Mouse (Mus musculus) mouse embryonic stem cell (cell line): ENCODE results near the gene Apobec1.
"Not testable (repeated sequence)": the region's sequence is repeated elsewhere in the genome, so short reads cannot be mapped to it uniquely, and the experiment has no call there.

Experiments used
- in situ Hi-C, 2 experiments: fragments of 300-500 bp; cut with MboI; formaldehyde crosslinking; loops; 1 replicate in 1 of 2; 3 replicates in 1 of 2; pipeline ENCODE4 v1.14.3; 2019 to 2020; ENCODE audit warnings: low sequenced_read_pairs in 2 of 2, low pct_unique_long_range_greater_than_20kb in 1 of 2, mixed read lengths in 1 of 2; ENCODE audit not compliant: unreplicated experiment in 1 of 2

Apobec1 gene

DNA sequence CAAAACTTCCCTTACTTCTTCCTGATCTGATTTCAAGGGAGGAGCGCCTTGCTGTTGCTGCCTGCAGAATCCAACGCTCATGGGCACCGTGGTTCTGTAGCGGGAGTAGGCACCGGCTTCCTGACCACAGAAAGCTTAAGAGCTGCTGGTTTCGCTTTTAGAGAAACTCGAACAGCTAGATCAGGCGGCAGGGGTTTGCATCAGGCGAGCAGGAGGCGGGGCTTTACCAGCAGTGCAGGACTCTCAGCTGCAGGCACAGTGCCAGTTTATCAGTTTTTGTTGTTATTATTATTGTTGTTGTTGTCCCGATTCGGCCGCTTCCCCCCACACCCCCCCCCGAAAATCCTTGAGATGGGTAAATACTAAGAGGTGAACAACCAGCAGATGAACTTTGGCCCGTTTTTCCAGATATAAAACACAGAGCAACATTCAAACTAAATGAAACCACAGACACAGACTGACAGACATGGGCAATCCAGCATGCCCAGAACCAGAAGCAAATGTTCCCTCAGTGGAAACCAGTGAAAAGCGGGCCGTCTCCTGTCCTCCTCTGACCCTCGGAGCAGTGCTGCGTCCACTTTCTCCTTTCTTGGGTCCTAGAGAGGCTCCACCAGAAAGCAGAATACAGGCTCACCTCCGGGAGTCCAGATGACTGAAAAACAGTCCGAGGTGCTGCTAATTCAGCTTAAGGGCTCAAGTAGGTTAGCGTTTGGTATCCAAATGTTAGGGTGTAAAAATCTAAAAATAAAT is at the start of gene Apobec1:
Gene Apobec1, minus strand, starts transcription at position 203 of the 750 bp plus-strand sequence.
- in situ Hi-C loops = no loop called here

DNA sequence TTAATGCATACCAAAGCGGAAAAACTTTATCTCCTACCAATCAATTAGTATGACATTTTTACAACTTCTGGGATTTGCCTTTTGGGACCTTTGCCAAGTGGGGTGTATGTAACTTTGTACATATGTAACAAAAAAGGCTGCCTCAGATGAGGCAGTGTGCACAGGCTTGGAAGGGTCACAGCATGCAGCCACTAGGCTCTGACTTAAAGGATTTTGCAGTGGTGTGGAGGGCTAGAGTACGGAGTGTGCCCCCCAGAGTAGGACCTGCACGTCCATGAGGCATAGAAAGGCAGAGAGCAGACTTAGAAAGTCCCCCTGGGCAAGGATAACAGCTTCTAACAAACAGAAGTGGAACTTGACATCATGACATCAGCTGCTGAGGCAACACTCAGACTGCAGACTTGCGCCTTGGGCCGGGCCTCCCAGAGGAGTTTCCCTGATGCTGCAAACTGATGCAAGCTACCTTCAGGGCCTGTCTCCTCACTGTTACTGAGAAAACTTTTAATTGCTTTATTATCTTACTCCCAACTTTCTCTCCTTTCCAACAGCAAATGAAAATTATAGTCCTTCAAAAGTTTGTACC is 48.2 kb upstream of the Apobec1 start:
- in situ Hi-C loops = no loop called here

DNA sequence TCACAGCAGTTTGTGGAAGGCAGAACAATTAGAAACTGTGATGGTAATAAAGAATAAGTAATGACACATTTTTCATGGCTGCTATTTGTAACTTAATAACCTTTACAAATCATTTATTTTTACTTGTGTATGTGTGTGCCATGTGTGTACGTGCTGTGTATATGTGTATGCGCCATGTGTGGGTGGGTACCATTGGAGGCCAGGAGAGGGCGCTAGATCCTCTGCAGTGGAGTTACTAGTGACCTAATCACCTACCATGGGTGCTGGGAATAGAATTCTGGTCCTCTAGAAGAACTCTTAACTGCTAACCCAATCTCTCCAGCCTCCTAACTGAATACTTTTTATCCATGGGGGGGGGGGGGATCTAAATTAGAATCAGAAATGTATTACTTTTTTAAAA is 47.7 kb upstream of the Apobec1 start:
- in situ Hi-C loops = no loop called here

DNA sequence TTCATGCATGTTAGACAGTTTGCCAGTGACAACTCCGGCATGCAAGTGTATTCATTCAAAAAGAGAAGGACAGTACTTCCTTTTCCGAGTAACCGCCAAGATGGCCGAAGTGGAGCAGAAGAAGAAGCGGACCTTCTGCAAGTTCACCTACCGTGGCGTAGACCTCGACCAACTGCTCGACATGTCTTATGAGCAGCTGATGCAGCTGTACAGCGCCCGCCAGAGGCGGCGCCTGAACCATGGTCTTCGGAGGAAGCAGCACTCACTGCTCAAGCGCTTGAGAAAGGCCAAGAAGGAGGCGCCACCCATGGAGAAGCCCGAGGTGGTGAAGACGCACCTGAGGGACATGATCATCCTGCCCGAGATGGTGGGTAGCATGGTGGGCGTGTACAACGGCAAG is 42.0 kb upstream of the Apobec1 start:
- in situ Hi-C loops = not testable (repeated sequence)

DNA sequence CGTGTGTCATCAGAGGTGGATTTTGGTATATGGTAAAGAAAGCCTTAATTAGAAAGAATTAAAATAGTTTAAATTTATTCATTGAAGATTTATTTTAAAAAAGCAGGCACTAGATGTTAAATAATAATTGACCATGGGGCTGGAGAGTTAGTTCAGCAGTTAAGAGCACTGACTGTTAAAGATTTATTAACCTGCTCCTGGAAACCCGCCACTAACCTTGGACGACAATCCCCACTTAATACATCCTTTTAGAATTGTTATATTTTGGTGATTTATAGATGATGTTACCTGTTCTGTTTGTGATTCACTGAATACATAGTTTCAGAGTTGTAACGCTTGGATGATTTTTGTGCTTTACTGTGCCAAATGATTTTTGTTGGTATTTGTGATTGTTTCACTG is 35.3 kb upstream of the Apobec1 start:
- in situ Hi-C loops = not testable (repeated sequence)

DNA sequence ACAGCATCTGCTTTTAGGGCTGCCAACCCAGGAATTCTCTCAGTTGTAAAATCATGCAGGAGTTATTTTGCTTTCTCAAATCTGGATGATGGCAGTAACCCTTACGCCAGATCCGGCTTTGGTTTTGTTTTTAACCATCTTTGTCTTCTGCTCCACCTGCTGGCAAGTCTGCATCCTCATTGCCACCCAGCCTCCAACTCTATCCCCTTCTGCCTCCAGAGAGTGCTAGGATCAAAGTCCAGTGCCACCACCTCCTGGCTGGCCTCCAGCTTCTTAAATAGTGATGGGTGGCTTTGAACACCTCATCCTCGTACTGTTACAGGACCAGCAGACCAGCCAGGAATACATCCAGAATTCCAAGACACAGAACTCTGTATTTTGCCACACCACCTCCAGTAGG is 34.4 kb upstream of the Apobec1 start:
- in situ Hi-C loops = no loop called here

DNA sequence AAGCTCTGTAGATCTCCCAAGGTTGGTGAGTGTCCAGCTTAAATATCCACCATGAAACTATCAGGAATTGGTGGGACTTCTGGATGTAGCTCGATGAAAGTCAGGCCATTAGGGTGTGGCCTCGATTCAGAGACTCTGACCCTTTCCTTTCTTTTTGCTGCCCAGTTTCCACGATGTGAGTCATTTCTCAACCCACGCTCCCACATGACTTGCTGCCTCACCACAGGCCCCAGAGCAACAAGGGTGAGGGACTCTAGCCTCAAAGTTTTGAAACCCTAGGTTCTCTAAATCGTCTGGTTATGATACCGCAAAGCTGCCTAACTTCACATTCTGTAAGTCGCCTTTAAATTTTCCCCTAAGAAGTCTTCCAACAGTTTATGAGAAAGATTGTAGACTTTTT is 33.1 kb upstream of the Apobec1 start:
- in situ Hi-C loops = no loop called here

DNA sequence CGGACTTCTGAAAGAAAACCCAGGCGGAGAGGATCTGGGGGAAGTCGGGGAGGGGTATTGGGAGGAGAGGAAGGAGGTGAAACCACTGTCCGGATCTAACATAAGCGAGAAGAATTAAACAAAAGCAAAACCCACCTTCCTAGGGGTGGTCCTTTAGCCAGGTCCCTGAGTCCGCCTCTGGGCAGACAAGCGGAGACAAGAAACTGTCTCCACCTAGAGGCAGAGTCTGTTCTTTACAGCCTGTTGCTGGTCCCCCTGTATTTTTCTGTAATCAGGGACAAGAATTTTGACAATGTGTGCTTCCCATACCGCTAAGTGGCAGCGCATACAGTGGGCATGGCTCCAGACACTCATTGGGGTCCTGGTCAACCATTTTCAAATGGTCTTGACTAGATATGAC is 31.2 kb upstream of the Apobec1 start:
- in situ Hi-C loops = loop anchor here in 1 of 2 experiments (5.0 kb wide), 1 partner anchor 71 kb away; no protein-coding TSS in a partner anchor

DNA sequence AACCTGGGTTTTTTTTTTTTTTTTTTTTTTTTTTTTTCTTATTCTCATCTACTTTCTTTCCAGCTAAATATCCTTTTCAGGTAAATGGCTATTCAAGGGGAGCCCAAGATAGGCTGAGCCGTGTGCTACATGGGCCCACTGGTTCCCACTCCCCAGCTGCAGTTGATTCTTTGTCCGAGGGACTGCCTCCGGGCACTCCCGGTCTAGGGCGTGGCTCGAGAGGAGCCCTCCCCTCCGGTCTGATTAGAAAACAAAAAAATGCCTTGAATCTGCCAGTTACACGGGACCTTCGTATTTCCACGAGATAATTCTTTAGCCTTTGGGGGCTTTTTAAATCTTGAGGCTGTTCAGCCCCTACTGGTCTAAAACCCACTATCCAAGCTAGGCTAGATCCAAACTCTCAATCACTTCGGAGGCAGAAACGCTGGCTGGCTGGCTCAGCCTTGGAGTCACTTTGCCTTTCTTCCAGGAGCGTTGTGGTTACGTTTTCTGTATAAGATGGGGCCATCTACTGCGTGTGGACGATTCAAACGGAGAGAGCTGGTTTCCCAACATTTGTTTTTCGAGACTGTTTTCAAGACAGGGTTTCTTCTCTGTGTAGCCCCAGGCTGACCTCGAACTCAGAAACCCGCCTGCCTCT is 25.3 kb upstream of the Apobec1 start:
- in situ Hi-C loops = no loop called here

DNA sequence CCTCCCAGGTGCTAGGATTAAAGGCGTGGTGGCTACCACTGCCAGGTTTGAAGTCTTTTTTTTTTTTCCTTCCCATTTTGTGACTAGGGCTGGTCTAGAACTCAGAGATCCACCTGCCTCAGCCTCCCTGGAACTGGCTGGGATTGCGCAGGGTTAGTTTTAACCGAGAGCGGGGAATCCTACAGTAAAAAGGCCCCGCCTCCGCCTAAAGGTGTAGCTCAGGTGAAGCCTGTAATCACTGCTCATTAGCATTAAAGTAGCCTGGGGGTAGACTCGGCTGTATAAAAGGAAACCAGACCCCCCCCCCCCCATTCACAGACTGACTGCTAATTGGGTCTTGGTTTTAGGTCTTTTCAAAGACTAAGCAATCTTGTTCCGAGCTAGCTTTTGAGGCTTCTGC is 23.9 kb upstream of the Apobec1 start, which contains the start of gene Dppa3:
Gene Dppa3, plus strand, starts transcription at position 301 of the 400 bp plus-strand sequence.
- in situ Hi-C loops = no loop called here

DNA sequence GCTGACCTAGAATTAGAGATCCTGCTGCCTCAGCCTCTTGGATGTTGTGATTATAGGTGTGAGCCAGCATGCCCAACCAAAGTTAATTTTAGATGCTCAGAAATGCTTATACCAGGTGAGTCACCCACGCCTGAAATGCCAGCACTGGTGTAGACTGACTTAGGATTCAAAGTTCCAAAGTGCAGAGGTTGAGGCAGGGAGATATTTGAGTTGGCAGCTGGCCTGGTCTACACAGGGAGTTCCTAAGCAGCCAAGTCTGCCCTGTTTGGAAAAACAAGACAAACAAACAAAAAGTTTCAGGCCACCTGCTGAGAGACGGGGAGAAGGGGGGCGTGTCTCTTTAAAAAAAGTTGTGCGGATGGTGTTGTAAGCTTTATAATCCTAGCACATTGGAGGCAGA is 22.9 kb upstream of the Apobec1 start:
- in situ Hi-C loops = no loop called here

DNA sequence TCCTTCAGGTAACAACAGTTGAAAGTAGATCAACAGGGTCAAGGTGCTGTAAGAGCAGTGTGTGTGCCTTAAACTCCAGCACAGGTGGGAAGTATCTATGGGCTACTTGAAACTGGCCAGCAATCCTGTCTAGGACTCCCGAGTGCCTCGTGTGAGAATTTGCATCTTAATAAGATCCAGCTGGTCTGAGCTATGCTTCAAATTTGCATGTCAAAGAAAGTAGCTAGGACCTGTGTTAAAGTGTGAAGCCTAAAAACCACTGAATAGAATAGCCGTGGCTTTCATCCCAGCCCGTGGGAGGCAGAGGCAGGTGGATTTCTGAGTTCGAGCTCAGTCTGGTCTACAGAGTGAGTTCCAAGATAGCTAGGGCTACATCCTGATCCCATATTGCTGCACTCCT is 22.2 kb upstream of the Apobec1 start:
- in situ Hi-C loops = no loop called here

DNA sequence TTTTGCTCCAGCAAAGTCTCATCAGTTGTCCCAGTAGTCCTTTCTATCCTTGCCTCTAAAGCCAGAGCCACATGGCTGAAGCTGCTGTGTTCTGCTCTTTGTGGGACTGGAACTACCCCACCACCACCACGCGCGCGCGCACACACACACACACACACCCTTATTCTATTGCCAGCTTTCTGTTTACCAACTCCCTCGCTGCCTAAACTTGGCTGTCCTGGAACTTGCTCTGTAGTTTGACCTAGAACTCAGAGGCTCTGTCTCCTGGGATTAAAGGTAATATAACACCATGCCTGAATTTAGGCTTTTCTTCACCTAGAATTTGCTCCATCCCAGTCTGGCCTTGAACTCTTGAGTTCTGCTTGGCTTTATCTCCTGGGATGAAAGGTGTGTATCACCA is 18.8 kb upstream of the Apobec1 start:
- in situ Hi-C loops = no loop called here

DNA sequence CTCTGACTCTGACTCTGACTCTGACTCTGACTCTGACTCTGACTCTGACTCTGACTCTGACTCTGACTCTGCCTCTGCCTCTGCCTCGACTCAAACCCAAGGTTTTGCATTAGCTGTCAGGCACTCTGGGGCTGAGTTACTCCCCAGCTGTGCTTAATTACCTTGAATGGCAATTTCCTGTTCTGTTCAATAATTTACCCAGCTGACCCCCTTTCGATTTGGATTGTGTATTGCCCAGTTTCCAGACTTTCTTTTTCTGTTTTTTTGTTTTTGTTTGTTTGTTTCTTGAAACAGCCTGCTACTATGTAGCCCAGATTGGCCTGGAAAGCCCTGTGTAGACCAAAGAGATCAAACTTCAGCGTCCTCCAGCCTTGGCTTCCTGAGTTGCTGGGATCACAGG is 13.8 kb upstream of the Apobec1 start:
- in situ Hi-C loops = no loop called here

DNA sequence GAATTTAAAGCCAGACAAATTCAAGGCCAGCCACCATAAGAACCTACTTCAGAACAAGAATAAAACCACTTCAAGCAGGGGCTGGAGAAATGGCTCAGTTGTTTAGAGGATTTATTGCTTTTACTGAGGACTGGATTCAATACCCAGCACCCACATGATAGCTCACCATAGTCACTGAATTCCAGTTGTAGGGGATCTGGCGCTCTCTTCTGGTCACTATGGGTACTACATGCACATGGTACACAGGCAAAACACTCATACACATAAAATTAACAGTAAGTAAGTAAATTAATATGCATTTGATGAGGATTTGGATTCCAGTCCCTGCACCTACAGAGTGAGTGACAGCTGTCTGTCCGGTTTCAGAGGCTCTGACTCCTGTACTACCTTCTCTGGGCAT is 11.8 kb upstream of the Apobec1 start:
- in situ Hi-C loops = no loop called here

DNA sequence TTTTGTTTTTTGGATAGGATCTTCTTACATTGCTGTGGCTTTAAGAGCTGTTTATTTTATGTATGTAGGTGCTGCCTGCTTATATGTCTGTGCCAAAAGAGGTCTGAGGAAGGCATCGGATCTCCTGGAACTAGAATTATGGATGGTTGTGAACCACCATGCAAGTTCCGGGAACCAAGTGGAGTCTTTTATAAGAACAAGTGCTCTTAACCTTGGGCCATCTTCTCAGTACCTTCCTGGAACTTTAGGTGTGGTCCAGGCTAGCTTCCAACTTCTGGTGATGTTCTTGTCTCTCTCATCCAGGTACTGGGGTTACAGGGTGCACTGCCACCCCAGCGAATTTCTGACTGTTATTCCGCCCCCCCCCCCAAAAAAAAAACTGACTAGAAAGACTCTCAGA is 10.2 kb upstream of the Apobec1 start:
- in situ Hi-C loops = no loop called here

DNA sequence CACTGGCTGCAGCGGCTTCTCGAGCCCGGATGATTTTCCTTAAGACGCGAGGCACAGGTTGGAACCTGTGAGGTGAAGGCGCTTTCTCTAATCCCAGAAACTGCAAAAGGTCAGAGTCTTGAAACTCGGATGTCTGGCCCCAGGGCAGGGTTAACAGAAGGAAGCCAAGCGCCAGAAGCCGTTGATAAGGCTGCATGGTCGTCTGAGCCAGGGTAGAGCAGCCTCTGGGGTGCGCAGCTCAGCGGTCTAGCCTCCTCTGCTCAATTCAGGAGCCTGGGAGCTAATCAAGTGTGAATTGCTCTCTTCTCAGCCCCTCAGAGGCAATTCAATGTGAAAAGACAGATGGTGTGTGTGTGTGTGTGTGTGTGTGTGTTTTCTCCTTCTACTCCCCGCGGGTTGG is 7.5 kb upstream of the Apobec1 start, which contains the start of gene Gdf3:
Gene Gdf3, minus strand, starts transcription at position 317 of the 400 bp plus-strand sequence.
- in situ Hi-C loops = no loop called here

DNA sequence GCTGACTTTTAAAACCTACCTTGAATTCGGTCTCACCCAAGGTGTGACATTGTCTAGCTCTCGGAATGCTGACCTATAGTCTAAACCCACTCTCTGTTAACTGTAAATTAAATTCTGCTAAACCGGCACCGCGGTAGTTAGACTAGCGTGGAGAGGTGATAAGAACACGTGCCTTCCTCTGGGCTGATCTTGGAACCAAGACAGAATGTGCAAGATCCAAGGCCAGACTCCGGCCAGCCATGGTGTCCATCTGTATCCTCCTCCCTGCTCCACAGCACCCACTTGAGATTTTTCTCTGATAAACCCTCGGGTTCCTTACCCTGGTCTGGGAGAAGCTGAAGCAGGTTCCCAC is 7.1 kb upstream of the Apobec1 start:
- in situ Hi-C loops = no loop called here

DNA sequence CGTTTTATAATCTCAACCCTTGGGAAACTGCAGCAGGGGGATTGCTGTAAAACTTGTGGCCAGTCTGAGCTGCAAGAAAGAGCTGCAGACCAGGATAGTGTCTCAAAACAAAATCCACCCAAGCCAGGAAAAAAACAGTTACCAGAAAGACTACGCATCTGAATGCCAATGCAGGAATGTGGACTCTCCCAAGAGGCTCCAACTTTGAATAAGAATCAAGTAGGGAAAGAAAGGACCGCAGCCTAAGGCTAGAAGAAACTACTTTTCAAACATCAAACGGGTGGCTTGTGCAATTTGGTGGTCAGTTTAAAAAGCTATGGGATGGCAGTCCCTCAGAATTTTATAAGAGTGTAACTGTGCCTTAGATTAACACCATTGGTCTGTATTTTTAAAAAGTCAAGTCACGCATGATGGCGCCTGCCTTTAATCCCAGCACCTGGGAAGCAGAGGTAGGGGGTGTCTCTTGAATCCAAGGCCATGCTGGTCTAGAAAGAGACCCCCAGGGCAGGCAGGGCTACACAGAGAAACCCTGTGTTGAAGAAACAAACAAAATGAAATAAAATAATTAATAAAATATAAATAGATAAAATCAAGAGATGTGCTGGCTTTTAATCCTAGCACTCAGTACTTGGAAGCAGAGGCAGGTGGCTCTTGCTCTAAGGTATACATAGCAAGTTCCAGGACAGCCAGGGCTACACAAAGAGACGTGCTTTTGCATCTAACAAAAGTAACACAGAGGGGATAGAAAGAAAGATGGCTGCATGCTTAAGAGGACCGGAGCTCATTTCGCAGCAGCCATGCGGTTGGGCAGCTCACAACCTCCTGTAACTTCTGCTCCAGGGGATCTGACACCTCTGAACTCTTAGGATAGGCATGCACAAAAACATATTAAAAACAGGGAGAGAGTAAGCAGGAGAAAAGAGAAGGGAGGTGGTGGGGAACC is 6.5 kb upstream of the Apobec1 start:
- in situ Hi-C loops = no loop called here
